Mouse (Mus musculus): ENCODE measurements at regions not wholly inside any gene's neighbourhood (a gene's known extent, or its start where the extent isn't known, plus 50 kb on each side); places are given as distances from the start of the nearest gene placed in this dataset.

- no peak for TF ChIP-seq POLR2A (IDR thresholded peaks at IDR 0.05; ENCODE audit: low read depth, low read length)
- no peak for TF ChIP-seq CTCF (IDR thresholded peaks at IDR 0.05; ENCODE audit: borderline replicate concordance, insufficient read depth, low read length)
Measured at GRCm38 (mm10) chr2:79183034-79183630, 72.1 kb upstream of the Itga4 start.

Measured in embryonic fibroblast, embryonic 13.5 days (primary cell).